Mouse (Mus musculus): ENCODE measurements around the gene Mthfsd. TPM values are rescaled to one million over a fixed set of nuclear protein-coding genes. Genes with fewer than 3 reads are reported as not detected.
A peak's percentile ranks its signal among the peaks of the same experiment; 100 is the strongest.

The Mthfsd gene
- total RNA-seq, 2 experiments from 2014 or later = 13.0 to 17.7 TPM

GRCm38 (mm10) chr8:121122368-121122767, 14.2 kb upstream of the Mthfsd start:
- no peak for DNase-seq

GRCm38 (mm10) chr8:121121704-121122103, 13.5 kb upstream of the Mthfsd start:
- DNase-seq = no peak

GRCm38 (mm10) chr8:121120456-121121419, 12.5 kb upstream of the Mthfsd start:
- DNase-seq = no peak

- DNase-seq = no peak
These were observed 11.7 kb upstream of the Mthfsd start for GRCm38 (mm10) chr8:121119635-121120455.

- DNase-seq = no peak
These were observed 10.6 kb upstream of the Mthfsd start for GRCm38 (mm10) chr8:121118634-121119420.

- DNase-seq = no peak
These were observed 9.7 kb upstream of the Mthfsd start for GRCm38 (mm10) chr8:121117906-121118305.

- peak; percentile 22 for DNase-seq
These were observed 9.0 kb upstream of the Mthfsd start for GRCm38 (mm10) chr8:121117186-121117651.

GRCm38 (mm10) chr8:121116591-121117185, 8.5 kb upstream of the Mthfsd start:
- DNase-seq = peak; percentile 33

GRCm38 (mm10) chr8:121115948-121116347, 7.8 kb upstream of the Mthfsd start, which contains the start of gene Foxc2:
Gene Foxc2 (plus strand): TSS chr8:121116171.
- peak; percentile 75 for DNase-seq

GRCm38 (mm10) chr8:121115136-121115535, 6.9 kb upstream of the Mthfsd start:
- DNase-seq = no peak

GRCm38 (mm10) chr8:121113261-121113660, 5.1 kb upstream of the Mthfsd start:
- peak; percentile 94 for DNase-seq

GRCm38 (mm10) chr8:121111145-121111907, 3.1 kb upstream of the Mthfsd start:
- no peak for DNase-seq

- no peak for DNase-seq
These were observed 465 bp upstream of the Mthfsd start for GRCm38 (mm10) chr8:121108657-121109056.

GRCm38 (mm10) chr8:121104049-121104818, 4.0 kb downstream of the Mthfsd start:
- peak; percentile 86 for DNase-seq

- DNase-seq = no peak
These were observed 14.7 kb downstream of the Mthfsd start for GRCm38 (mm10) chr8:121093496-121093895.

GRCm38 (mm10) chr8:121092627-121093026, 15.6 kb downstream of the Mthfsd start:
- DNase-seq = peak; percentile 91

- no peak for DNase-seq
These were observed 16.1 kb downstream of the Mthfsd start for GRCm38 (mm10) chr8:121092141-121092540.

- no peak for DNase-seq
These were observed 17.5 kb downstream of the Mthfsd start for GRCm38 (mm10) chr8:121090716-121091115.

GRCm38 (mm10) chr8:121089631-121090380, 18.4 kb downstream of the Mthfsd start:
- DNase-seq = no peak
